Mouse (Mus musculus) lung, postnatal 0 days (tissue): ENCODE measurements around the gene Arhgef28.

ENCODE experiments used
- CTCF ChIP-seq: IDR thresholded peaks from 2 replicates; pipeline ENCODE4 v1.5.1; 2016; ENCODE audit warnings: antibody characterized with exemption, mild to moderate bottlenecking
- EP300 ChIP-seq: IDR thresholded peaks from 2 replicates; pipeline ENCODE4 v1.6.1; 2016; ENCODE audit warnings: antibody characterized with exemption, mild to moderate bottlenecking, control low read depth

GRCm38 (mm10) chr13:97876031-97876430 is 330.2 kb downstream of the Arhgef28 start:
- TF ChIP-seq CTCF (no peak), EP300 (no peak)
